Mouse (Mus musculus) MEL (cell line): ENCODE measurements at regions not wholly inside any gene's neighbourhood (a gene's known extent, or its start where the extent isn't known, plus 50 kb on each side); places are given as distances from the start of the nearest gene placed in this dataset.

Experiments
- DNase-seq: peaks from one replicate; pipeline ENCODE4 v3.0.0; 2011; ENCODE audit warnings: low read depth, low spot score
- H3K27ac ChIP-seq: 2 replicates; pipeline ENCODE4 v1.5.1; 2012; ENCODE audit warnings: low read depth, mild to moderate bottlenecking, control low read depth, low read length, moderate library complexity; ENCODE audit not compliant: control insufficient read depth
- H3K27me3 ChIP-seq, 2 experiments: fragments of 150-350 bp in 1 of 2; sonication (generic) in 1 of 2; 2 replicates each; pipeline ENCODE4 v1.6.1; 2012; ENCODE audit warnings: low read length in 2 of 2, mild to moderate bottlenecking in 2 of 2, improper control_type of control experiment in 1 of 2, moderate library complexity in 1 of 2; ENCODE audit not compliant: insufficient read depth in 2 of 2, control insufficient read depth in 1 of 2
- H3K36me3 ChIP-seq, 2 experiments: 2 replicates each; pipeline ENCODE4 v1.6.1; 2012 to 2014; ENCODE audit warnings: low read length in 2 of 2, improper control_type of control experiment in 1 of 2, inconsistent platforms in 1 of 2, mild to moderate bottlenecking in 1 of 2; ENCODE audit not compliant: insufficient read depth in 2 of 2, control insufficient read depth in 1 of 2
- H3K4me1 ChIP-seq, 2 experiments: fragments of 150-350 bp in 1 of 2; sonication (generic) in 1 of 2; 2 replicates each; pipeline ENCODE4 v1.6.1; 2012; ENCODE audit warnings: low read length in 2 of 2, improper control_type of control experiment in 1 of 2, mild to moderate bottlenecking in 1 of 2; ENCODE audit not compliant: insufficient read depth in 2 of 2, control insufficient read depth in 1 of 2
- H3K4me3 ChIP-seq, 2 experiments: fragments of 150-350 bp in 1 of 2; sonication (generic) in 1 of 2; 2 replicates each; pipeline ENCODE4 v1.5.1; 2012; ENCODE audit warnings: low read depth in 2 of 2, low read length in 2 of 2, mild to moderate bottlenecking in 2 of 2, moderate library complexity in 2 of 2, control low read depth in 1 of 2, improper control_type of control experiment in 1 of 2; ENCODE audit not compliant: control insufficient read depth in 1 of 2, insufficient read depth in 1 of 2
- H3K79me2 ChIP-seq: 2 replicates; pipeline ENCODE4 v1.6.1; 2012; ENCODE audit warnings: mild to moderate bottlenecking, low read length, moderate library complexity; ENCODE audit not compliant: control insufficient read depth, poor library complexity, insufficient read depth
- H3K9ac ChIP-seq: 2 replicates; pipeline ENCODE4 v1.6.1; 2012; ENCODE audit warnings: low read depth, mild to moderate bottlenecking, control low read depth, low read length, moderate library complexity; ENCODE audit not compliant: control insufficient read depth, poor library complexity, severe bottlenecking
- H3K9me3 ChIP-seq: fragments of 150-350 bp; sonication (generic); replicated peaks from 2 replicates; pipeline ENCODE4 v1.6.1; 2012; ENCODE audit warnings: mild to moderate bottlenecking, low read length, improper control_type of control experiment, moderate library complexity; ENCODE audit not compliant: insufficient read depth
- BHLHE40 ChIP-seq: IDR thresholded peaks from 2 replicates; pipeline ENCODE4 v1.6.1; 2012; ENCODE audit warnings: low read depth, mild to moderate bottlenecking, inconsistent platforms, low read length, improper control_type of control experiment, borderline replicate concordance
- CHD1 ChIP-seq: IDR thresholded peaks from 2 replicates; pipeline ENCODE4 v1.6.1; 2012; ENCODE audit warnings: low read depth, mild to moderate bottlenecking, inconsistent platforms, low read length, improper control_type of control experiment
- CHD2 ChIP-seq: IDR thresholded peaks from 2 replicates; pipeline ENCODE4 v1.6.1; 2011; ENCODE audit warnings: low read length, improper control_type of control experiment
- E2F4 ChIP-seq: IDR thresholded peaks from 2 replicates; pipeline ENCODE4 v1.6.1; 2011; ENCODE audit warnings: low read depth, low read length, improper control_type of control experiment, borderline replicate concordance
- ETS1 ChIP-seq: IDR thresholded peaks from 2 replicates; pipeline ENCODE4 v1.6.1; 2012; ENCODE audit warnings: low read depth, mild to moderate bottlenecking, inconsistent platforms, low read length, improper control_type of control experiment, moderate library complexity
- GABPA ChIP-seq: IDR thresholded peaks from 2 replicates; pipeline ENCODE4 v1.6.1; 2012; ENCODE audit warnings: low read depth, mild to moderate bottlenecking, inconsistent platforms, low read length, improper control_type of control experiment, moderate library complexity
- GATA1 ChIP-seq: IDR thresholded peaks from 2 replicates; pipeline ENCODE4 v1.6.1; 2011; ENCODE audit warnings: low read depth, low read length, improper control_type of control experiment
- JUND ChIP-seq: IDR thresholded peaks from 2 replicates; pipeline ENCODE4 v1.6.1; 2011; ENCODE audit warnings: low read depth, mild to moderate bottlenecking, improper control_type of control experiment, low read length
- MEF2A ChIP-seq: IDR thresholded peaks from 2 replicates; pipeline ENCODE4 v1.6.1; 2014; ENCODE audit warnings: low read depth, mild to moderate bottlenecking, inconsistent platforms, low read length, improper control_type of control experiment; ENCODE audit not compliant: poor library complexity, insufficient replicate concordance, severe bottlenecking; ENCODE audit errors: extremely low read depth
- MYB ChIP-seq: IDR thresholded peaks from 2 replicates; pipeline ENCODE4 v1.6.1; 2011; ENCODE audit warnings: mild to moderate bottlenecking, low read depth, low read length, improper control_type of control experiment
- NELFE ChIP-seq: IDR thresholded peaks from 2 replicates; pipeline ENCODE4 v1.6.1; 2011; ENCODE audit warnings: low read depth, low read length, improper control_type of control experiment
- NRF1 ChIP-seq: IDR thresholded peaks from 2 replicates; pipeline ENCODE4 v1.6.1; 2014; ENCODE audit warnings: low read depth, mild to moderate bottlenecking, inconsistent platforms, low read length, improper control_type of control experiment, moderate library complexity; ENCODE audit not compliant: poor library complexity, insufficient read depth, severe bottlenecking
- POLR2AphosphoS2 ChIP-seq: IDR thresholded peaks from 2 replicates; pipeline ENCODE4 v1.6.1; 2011; ENCODE audit warnings: low read length, improper control_type of control experiment
- POLR2AphosphoS5 ChIP-seq: IDR thresholded peaks from 2 replicates; pipeline ENCODE4 v1.6.1; 2012; ENCODE audit warnings: low read depth, borderline replicate concordance, mild to moderate bottlenecking, inconsistent platforms, low read length, moderate library complexity, mixed read lengths
- RCOR1 ChIP-seq: IDR thresholded peaks from 2 replicates; pipeline ENCODE4 v1.6.1; 2012; ENCODE audit warnings: low read depth, mild to moderate bottlenecking, inconsistent platforms, low read length, improper control_type of control experiment
- SIN3A ChIP-seq: IDR thresholded peaks from 2 replicates; pipeline ENCODE4 v1.6.1; 2012; ENCODE audit warnings: low read length, improper control_type of control experiment, inconsistent platforms
- SMC3 ChIP-seq: IDR thresholded peaks from 2 replicates; pipeline ENCODE4 v1.6.1; 2011; ENCODE audit warnings: low read depth, low read length, improper control_type of control experiment
- TBP ChIP-seq: IDR thresholded peaks from 2 replicates; pipeline ENCODE4 v1.8.0; 2011; ENCODE audit warnings: low read depth, low read length, improper control_type of control experiment
- ZC3H11A ChIP-seq: IDR thresholded peaks from 2 replicates; pipeline ENCODE4 v1.6.1; 2012; ENCODE audit warnings: low read depth, mild to moderate bottlenecking, inconsistent platforms, low read length, improper control_type of control experiment
- ZMIZ1 ChIP-seq: IDR thresholded peaks from 2 replicates; pipeline ENCODE4 v1.6.1; 2012; ENCODE audit warnings: low read depth, mild to moderate bottlenecking, inconsistent platforms, low read length, improper control_type of control experiment, moderate library complexity
- ZNF384 ChIP-seq: IDR thresholded peaks from 2 replicates; pipeline ENCODE4 v1.6.1; 2012; ENCODE audit warnings: low read depth, mild to moderate bottlenecking, inconsistent platforms, low read length, improper control_type of control experiment

DNA sequence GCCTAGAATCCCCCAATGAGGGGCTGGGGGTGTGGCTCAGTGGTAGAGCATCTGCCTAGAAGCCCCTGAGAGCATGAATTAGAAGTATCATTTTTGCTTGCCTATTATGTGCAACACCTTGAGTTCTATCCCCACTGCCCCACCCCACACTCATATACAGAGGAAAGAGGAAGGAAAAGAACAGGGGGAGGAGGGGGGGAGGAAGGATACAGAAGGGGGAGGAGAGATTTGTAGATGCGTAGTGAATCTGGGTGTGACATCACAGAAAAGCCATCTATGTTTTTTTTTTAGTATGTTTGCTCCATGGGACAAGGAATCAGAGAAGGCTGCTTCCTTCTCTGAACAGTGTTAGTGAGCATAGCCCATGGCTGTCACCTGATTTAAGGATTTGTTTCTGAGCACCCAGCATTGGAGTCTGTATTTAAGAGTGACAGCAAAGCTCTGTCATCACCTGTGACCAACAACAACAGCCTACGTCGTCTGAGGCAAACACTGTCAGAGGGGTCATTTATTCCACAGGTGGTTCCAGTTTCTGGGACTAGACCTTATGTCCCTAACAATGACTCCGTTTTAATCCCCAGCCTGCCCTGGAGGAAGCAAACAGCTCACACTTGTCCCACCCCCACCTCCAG is 115.0 kb upstream of the Card11 start:
- no peaks in the 10 kb centered on the region for H3K79me2 ChIP-seq
- H3K4me1 ChIP-seq: no peaks in the 10 kb centered on the region
- H3K9me3 ChIP-seq: no peaks in the 10 kb centered on the region
- no peak overlapping the region for H3K27ac ChIP-seq
- TF ChIP-seq POLR2AphosphoS2 (no peak), MYB (no peak), SMC3 (no peak), E2F4 (no peak)
- H3K9ac ChIP-seq: no peak overlapping the region
- no peaks in the 10 kb centered on the region for H3K36me3 ChIP-seq
- H3K4me3 ChIP-seq: no peak overlapping the region
- H3K27me3 ChIP-seq: no peaks in the 10 kb centered on the region
- DNase-seq: no peak

DNA sequence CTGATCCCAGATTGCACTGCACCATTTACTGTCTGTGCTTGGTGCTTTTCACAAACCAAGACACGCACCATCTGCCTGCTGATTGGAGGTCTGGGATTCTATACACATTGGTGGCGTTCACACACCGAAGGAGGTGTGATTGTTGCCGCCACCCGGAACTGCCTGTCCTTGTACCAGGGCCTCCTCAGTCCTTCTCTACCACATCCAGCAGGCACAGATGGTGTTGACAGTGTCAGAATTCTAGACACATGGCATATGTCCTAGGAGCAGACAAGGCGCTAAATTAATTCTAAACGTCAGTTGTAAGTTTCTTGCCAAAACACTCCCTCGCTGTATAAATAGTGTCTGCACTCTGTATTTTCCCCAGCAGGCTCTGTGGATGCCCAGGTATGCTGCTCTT is 115.6 kb upstream of the Card11 start:
- no peak overlapping the region for H3K4me3 ChIP-seq
- H3K4me1 ChIP-seq: no peaks in the 10 kb centered on the region
- no peak overlapping the region for H3K27ac ChIP-seq
- H3K36me3 ChIP-seq: no peaks in the 10 kb centered on the region
- no peak overlapping the region for H3K9ac ChIP-seq
- TF ChIP-seq E2F4 (no peak), SIN3A (no peak), JUND (no peak), MYB (no peak), ZC3H11A (no peak), POLR2AphosphoS5 (no peak), SMC3 (no peak), RCOR1 (no peak), GATA1 (no peak), MEF2A (no peak), GABPA (no peak), NELFE (no peak), CHD2 (no peak), ZMIZ1 (no peak), TBP (no peak), ZNF384 (no peak), ETS1 (no peak), BHLHE40 (no peak), CHD1 (no peak), NRF1 (no peak)
- DNase-seq: no peak
- H3K27me3 ChIP-seq: no peaks in the 10 kb centered on the region
- no peaks in the 10 kb centered on the region for H3K9me3 ChIP-seq
- no peaks in the 10 kb centered on the region for H3K79me2 ChIP-seq
